Mouse (Mus musculus) common myeloid progenitor, adult 5-6 weeks (primary cell): ENCODE results near the gene Hddc2. TPM values are rescaled to one million over a fixed set of nuclear protein-coding genes. Genes with fewer than 3 reads are reported as not detected.
"Not testable (repeated sequence)": the region's sequence is repeated elsewhere in the genome, so short reads cannot be mapped to it uniquely, and the experiment has no call there.

Source experiments
- ATAC-seq: replicated peaks from 2 replicates; pipeline ENCODE4 v1.8.0; 2016; ENCODE audit warnings: low read depth, mild to moderate bottlenecking, moderate TSS enrichment, inconsistent platforms; ENCODE audit not compliant: poor library complexity, severe bottlenecking
- total RNA-seq: library from RNA; stranded (forward); fragments of 200-1000, 187-1606 nt; gene quantifications from 2 replicates; pipeline ENCODE4 v1.2.3, GENCODE M21; 2017

Hddc2 gene
- total RNA-seq, 1 experiment from 2014 or later, result 58.1 TPM

GRCm38 (mm10) chr10:31351056-31351455 lies 37.9 kb downstream of the Hddc2 start:
- ATAC-seq, result no peak

- ATAC-seq, result no peak
Observed at GRCm38 (mm10) chr10:31352845-31353427, 39.8 kb downstream of the Hddc2 start.

- no peak for ATAC-seq
Observed at GRCm38 (mm10) chr10:31354141-31354540, 41.0 kb downstream of the Hddc2 start.

GRCm38 (mm10) chr10:31354886-31355461 lies 41.8 kb downstream of the Hddc2 start:
- no peak for ATAC-seq

- ATAC-seq, result no peak
Observed at GRCm38 (mm10) chr10:31359749-31360148, 46.6 kb downstream of the Hddc2 start.

GRCm38 (mm10) chr10:31370200-31370599 lies 57.0 kb downstream of the Hddc2 start:
- not testable (repeated sequence) for ATAC-seq

Other genes with a start within 250 kb of the Hddc2 start
- gene Tpd52l1, start 132.6 kb downstream of the Hddc2 start, total RNA-seq, result 0.32 TPM in 1 of 2 replicates, not detected in the other